In genomic region chr9:64461568-64462308, GRCm38 (mm10) we compare ENCODE assay signal across 28 mouse cellular contexts.
DNase-seq lines count a peak whose midpoint lies in the region; ATAC-seq and TF ChIP-seq lines count a peak whose summit lies in the region.
"Had no signal": no experiment of that assay in that cellular context is flagged by ENCODE, and none has a peak within 500 bp of the region (broad histone marks: within the 10 kb centered on the region; RNA-seq: fewer than 3 reads in every experiment).

No protein-coding gene starts in this region.

- H3K4me2 ChIP-seq in hindbrain, embryonic 14.5 days (replicated peaks), result no peak overlapping the region
- no peak overlapping the region for H3K4me2 ChIP-seq in neural tube, embryonic 12.5 days (replicated peaks)
- H3K4me2 ChIP-seq: embryonic facial prominence, embryonic 12.5 days; forebrain, embryonic 15.5 days; heart, embryonic 12.5 days; intestine, embryonic 15.5 days had no signal

- TF ChIP-seq POLR2A in thymus, adult 2 months (IDR thresholded peaks at IDR 0.05; ENCODE audit: control insufficient read depth, extremely low read depth, insufficient read depth, low read length, poor library complexity), result no peak

- no peak for TF ChIP-seq CTCF in thymus, adult 2 months (IDR thresholded peaks at IDR 0.05; ENCODE audit: borderline replicate concordance, control insufficient read depth, extremely low read depth, insufficient read depth, low read length, poor library complexity)

- peak; percentile 37 for DNase-seq in embryo, embryonic 11 days
- DNase-seq in embryo, embryonic 9.5 days (ENCODE audit: extremely low spot score), result no peak
- DNase-seq in hindbrain, embryonic 10.5 days (ENCODE audit: low spot score), result peak; percentile 15
- DNase-seq in hindbrain, embryonic 14.5 days (ENCODE audit: low spot score), result no peak
- DNase-seq in thymus, adult 2 months, result no peak
- no peak for DNase-seq in cerebellum, adult 18-20 months
- no peak for DNase-seq in heart, postnatal 25 days (ENCODE audit: low spot score)
- DNase-seq: adrenal gland, postnatal 14 days; cerebellum, adult 11 months; cerebellum, postnatal 25 days; gastrocnemius, postnatal 25 days; heart, adult 11 months; kidney, adult 2 months; kidney, postnatal 36 days; liver; lung, adult 2 months; lung, postnatal 10 days; retina, postnatal 1 day; right cerebral cortex, postnatal 14 days had no signal

- no peak overlapping the region for H3K9ac ChIP-seq in hindbrain, embryonic 14.5 days
- no peak overlapping the region for H3K9ac ChIP-seq in neural tube, embryonic 12.5 days
- H3K9ac ChIP-seq: embryonic facial prominence, embryonic 12.5 days; forebrain, embryonic 15.5 days; heart, embryonic 12.5 days; intestine, embryonic 15.5 days; liver, embryonic 14.5 days had no signal

- H3K27ac ChIP-seq in hindbrain, embryonic 10.5 days, result peak overlapping the region; percentile 12; the same call in 1 of the 2 replicates
- 0 out of 2 replicates have a peak overlapping the region, but pooled peaks have one; percentile 10 for H3K27ac ChIP-seq in hindbrain, embryonic 14.5 days
- no peak overlapping the region for H3K27ac ChIP-seq in neural tube, embryonic 12.5 days
- H3K27ac ChIP-seq in thymus, adult 2 months (ENCODE audit: control insufficient read depth, insufficient read depth, low read length), result no peak overlapping the region
- H3K27ac ChIP-seq: embryonic facial prominence, embryonic 12.5 days; forebrain, embryonic 15.5 days; intestine, embryonic 15.5 days; liver, embryonic 14.5 days; macrophage had no signal

- no peaks in the 10 kb centered on the region for H3K9me3 ChIP-seq in hindbrain, embryonic 10.5 days
- no peaks in the 10 kb centered on the region for H3K9me3 ChIP-seq in hindbrain, embryonic 14.5 days (ENCODE audit: control insufficient read depth, low read length)
- H3K9me3 ChIP-seq in neural tube, embryonic 12.5 days, result no peaks in the 10 kb centered on the region
- H3K9me3 ChIP-seq: embryonic facial prominence, embryonic 12.5 days; forebrain, embryonic 15.5 days; G1E; heart, embryonic 12.5 days; intestine, embryonic 15.5 days had no signal

- 0 out of 2 replicates have a peak, but pooled peaks cover 3% of the 10 kb centered on the region for H3K27me3 ChIP-seq in hindbrain, embryonic 10.5 days (ENCODE audit: insufficient read depth, poor library complexity, severe bottlenecking)
- H3K27me3 ChIP-seq in hindbrain, embryonic 14.5 days (ENCODE audit: control insufficient read depth, insufficient read depth, low read length), result no peaks in the 10 kb centered on the region
- no peaks in the 10 kb centered on the region for H3K27me3 ChIP-seq in neural tube, embryonic 12.5 days (replicated peaks)
- H3K27me3 ChIP-seq in thymus, adult 2 months (ENCODE audit: control insufficient read depth, insufficient read depth, low read length), result no peaks in the 10 kb centered on the region
- H3K27me3 ChIP-seq: embryonic facial prominence, embryonic 12.5 days; forebrain, embryonic 15.5 days; intestine, embryonic 15.5 days; Patski had no signal

- 79% methylated on average over 16 of the region's 16 CpGs for WGBS in hindbrain, embryonic 10.5 days
- WGBS in hindbrain, embryonic 14.5 days, result 42% methylated on average over 16 of the region's 16 CpGs
- 49% methylated on average over 16 of the region's 16 CpGs for WGBS in neural tube, embryonic 12.5 days
- WGBS in thymus, adult 2 months, result 96% methylated on average over 16 of the region's 16 CpGs

- intact Hi-C loops in heart, postnatal 25 days (cut with DNase I), result no loop called here

- peaks cover 34% of the 10 kb centered on the region for H3K4me1 ChIP-seq in hindbrain, embryonic 10.5 days (replicated peaks)
- H3K4me1 ChIP-seq in hindbrain, embryonic 14.5 days (replicated peaks; ENCODE audit: control insufficient read depth, insufficient read depth, low read length), result peaks cover 19% of the 10 kb centered on the region
- peaks cover 28% of the 10 kb centered on the region for H3K4me1 ChIP-seq in neural tube, embryonic 12.5 days
- no peaks in the 10 kb centered on the region for H3K4me1 ChIP-seq in thymus, adult 2 months (replicated peaks; ENCODE audit: control insufficient read depth, insufficient read depth, low read length)

- ATAC-seq in hindbrain, embryonic 14.5 days (ENCODE audit: low FRiP score), result peak; percentile 31; the same call in 1 of the 2 replicates
- peak; percentile 74; the same call in 1 of the 2 replicates for ATAC-seq in neural tube, embryonic 12.5 days (ENCODE audit: low FRiP score, low read depth)
- ATAC-seq: forebrain, embryonic 15.5 days; intestine, embryonic 15.5 days; Patski had no signal

- no peaks in the 10 kb centered on the region for H3K36me3 ChIP-seq in hindbrain, embryonic 10.5 days
- H3K36me3 ChIP-seq in hindbrain, embryonic 14.5 days (replicated peaks; ENCODE audit: control insufficient read depth, insufficient read depth), result no peaks in the 10 kb centered on the region
- H3K36me3 ChIP-seq in neural tube, embryonic 12.5 days, result no peaks in the 10 kb centered on the region
- no peaks in the 10 kb centered on the region for H3K36me3 ChIP-seq in thymus, adult 2 months (ENCODE audit: control insufficient read depth, insufficient read depth, low read length)
- H3K36me3 ChIP-seq: embryonic facial prominence, embryonic 12.5 days; forebrain, embryonic 15.5 days; G1E; heart, embryonic 12.5 days; intestine, embryonic 15.5 days had no signal

- no peak overlapping the region for H3K4me3 ChIP-seq in hindbrain, embryonic 10.5 days
- no peak overlapping the region for H3K4me3 ChIP-seq in hindbrain, embryonic 14.5 days (replicated peaks; ENCODE audit: low read length)
- no peak overlapping the region for H3K4me3 ChIP-seq in neural tube, embryonic 12.5 days
- no peak overlapping the region for H3K4me3 ChIP-seq in thymus, adult 2 months (ENCODE audit: control insufficient read depth, insufficient read depth, low read length)
- H3K4me3 ChIP-seq: embryonic facial prominence, embryonic 12.5 days; forebrain, embryonic 15.5 days; heart, embryonic 12.5 days; intestine, embryonic 15.5 days had no signal

Comparison
In these comparisons a context has a peak if more than half of its experiments do, and no peak if none do; other contexts are left out.
1. DNase-seq: peak in embryo, embryonic 11 days (single experiment) and hindbrain, embryonic 10.5 days (single experiment); none in embryo, embryonic 9.5 days (single experiment), hindbrain, embryonic 14.5 days (single experiment), thymus, adult 2 months (single experiment), cerebellum, adult 18-20 months (0 of 2) and heart, postnatal 25 days (single experiment).
2. H3K27ac ChIP-seq: peak in hindbrain, embryonic 10.5 days (single experiment) and hindbrain, embryonic 14.5 days (single experiment); none in neural tube, embryonic 12.5 days (single experiment) and thymus, adult 2 months (single experiment).